Mouse (Mus musculus) gastrocnemius, postnatal 36 days (tissue): ENCODE results near the gene Gm16506. TPM values are rescaled to one million over a fixed set of nuclear protein-coding genes. Genes with fewer than 3 reads are reported as not detected.
"Not testable (repeated sequence)": the region's sequence is repeated elsewhere in the genome, so short reads cannot be mapped to it uniquely, and the experiment has no call there.

Source experiments
- DNase-seq, 2 experiments: peaks; one replicate each; pipeline ENCODE4 v3.0.0; 2022
- intact Hi-C: fragments of 180-260 bp; cut with DNase I; formaldehyde crosslinking; loops from one replicate; pipeline ENCODE4 v1.15.1; 2025
- long read RNA-seq, 2 experiments: library from polyadenylated mRNA; stranded (forward); transcript quantifications; one replicate each; pipeline ENCODE4 v2.0.0; 2021
- total RNA-seq, 2 experiments: library from RNA; stranded (reverse); gene quantifications; 2 replicates each; pipeline ENCODE4 v1.2.3; 2021

Gm16506 gene
- total RNA-seq, result not detected
- long read RNA-seq, experiment 1, result 0 reads
- long read RNA-seq, experiment 2, result 0 reads

- DNase-seq, intact Hi-C loops: not testable (repeated sequence)
Observed at GRCm38 (mm10) chr14:43727385-43727784, at the start of gene Gm16506. TSS of gene Gm16506 (minus strand) at chr14:43727485.

GRCm38 (mm10) chr14:43747566-43747965 lies 20.3 kb upstream of the Gm16506 start, which contains the start of gene Gm6526:
TSS of gene Gm6526 (plus strand) at chr14:43747866.
- DNase-seq, intact Hi-C loops: not testable (repeated sequence)

GRCm38 (mm10) chr14:43697621-43698020 lies 29.7 kb downstream of the Gm16506 start, which contains the start of gene Gm7324:
TSS of gene Gm7324 (plus strand) at chr14:43697828.
- DNase-seq, intact Hi-C loops: not testable (repeated sequence)

- intact Hi-C loops, DNase-seq: not testable (repeated sequence)
Observed at GRCm38 (mm10) chr14:43677099-43677498, 50.2 kb downstream of the Gm16506 start, which contains the start of gene Gm8165. TSS of gene Gm8165 (minus strand) at chr14:43677199.

Other genes starting within 250 kb of the Gm16506 start
- not detected for gene Gm5799, start 183.9 kb downstream of the Gm16506 start, total RNA-seq
- not detected for gene Gm17654, start 148.3 kb downstream of the Gm16506 start, total RNA-seq
- gene Gm10375, start 119.5 kb downstream of the Gm16506 start, total RNA-seq, result not detected
- not detected for gene Gm8165, start 50.3 kb downstream of the Gm16506 start, total RNA-seq
- gene Gm7324, start 29.7 kb downstream of the Gm16506 start, total RNA-seq, result under 1 TPM in 1 of 2 experiments, not detected in 1; 0.27 TPM
- not detected for gene Gm6526, start 20.4 kb upstream of the Gm16506 start, total RNA-seq
- gene Gm8180, start 57.3 kb upstream of the Gm16506 start, total RNA-seq, result not detected
- gene Ear1, start 148.0 kb upstream of the Gm16506 start, total RNA-seq, result not detected
- gene Ear10, start 196.1 kb upstream of the Gm16506 start, total RNA-seq, result not detected
- gene Gm8113, start 197.9 kb upstream of the Gm16506 start, total RNA-seq, result under 1 TPM; 0.20 to 0.28 TPM
- gene Ang5, start 229.6 kb upstream of the Gm16506 start, total RNA-seq, result not detected